In genomic region chr10:81184765-81185164, GRCm38 (mm10) we compare ENCODE assay signal across 14 mouse cellular contexts. TPM values are rescaled to one million over a fixed set of nuclear protein-coding genes. Genes with fewer than 3 reads are reported as not detected.
DNase-seq lines count a peak whose midpoint lies in the region; ATAC-seq and TF ChIP-seq lines count a peak whose summit lies in the region.
"Had no signal": no experiment of that assay in that cellular context is flagged by ENCODE, and none has a peak within 500 bp of the region (broad histone marks: within the 10 kb centered on the region; RNA-seq: fewer than 3 reads in every experiment).

No protein-coding gene starts in this region.

- H3K4me1 ChIP-seq in heart, embryonic 15.5 days (replicated peaks), result peaks cover 45% of the 10 kb centered on the region
- peaks cover 70% of the 10 kb centered on the region for H3K4me1 ChIP-seq in E14TG2a.4 (replicated peaks; ENCODE audit: low read depth, low read length)
- H3K4me1 ChIP-seq in embryonic facial prominence, embryonic 10.5 days, result peaks cover 41% of the 10 kb centered on the region
- H3K4me1 ChIP-seq in lung, embryonic 15.5 days, result peaks cover 32% of the 10 kb centered on the region
- H3K4me1 ChIP-seq in thymus, adult 2 months (replicated peaks; ENCODE audit: control insufficient read depth, insufficient read depth, low read length), result peaks cover 10% of the 10 kb centered on the region

- 0 out of 2 replicates have a peak overlapping the region, but pooled peaks have one; percentile 74 for H3K4me3 ChIP-seq in heart, embryonic 15.5 days
- peak overlapping the region; percentile 86; the same call in 1 of the 2 replicates for H3K4me3 ChIP-seq in E14TG2a.4 (replicated peaks; ENCODE audit: low read length)
- peak overlapping the region; percentile 84 for H3K4me3 ChIP-seq in embryonic facial prominence, embryonic 10.5 days
- no peak overlapping the region for H3K4me3 ChIP-seq in lung, embryonic 15.5 days
- no peak overlapping the region for H3K4me3 ChIP-seq in thymus, adult 2 months (ENCODE audit: control insufficient read depth, insufficient read depth, low read length)
- H3K4me3 ChIP-seq: erythroblast, embryonic 14.5 days had no signal

- intact Hi-C loops in heart, postnatal 25 days (cut with DNase I), result no loop called here
- intact Hi-C loops in gastrocnemius, postnatal 14 days (cut with DNase I; ENCODE audit: low total_unique reads), result no loop called here

- TF ChIP-seq POLR2A in thymus, adult 2 months (IDR thresholded peaks at IDR 0.05; ENCODE audit: control insufficient read depth, extremely low read depth, insufficient read depth, low read length, poor library complexity), result no peak

- H3K9ac ChIP-seq in heart, embryonic 15.5 days, result no peak overlapping the region
- H3K9ac ChIP-seq in lung, embryonic 15.5 days, result no peak overlapping the region
- H3K9ac ChIP-seq: hindbrain, embryonic 14.5 days had no signal

- DNase-seq in heart, postnatal 25 days (ENCODE audit: low spot score), result no peak
- DNase-seq in embryonic facial prominence, embryonic 10.5 days (ENCODE audit: low spot score), result peak; percentile 55
- no peak for DNase-seq in frontal cortex, postnatal 36 days (ENCODE audit: low spot score in 2 of 2)
- no peak for DNase-seq in thymus, adult 2 months
- DNase-seq in gastrocnemius, postnatal 14 days, result no peak
- DNase-seq: retina, postnatal 1 day had no signal

- H3K36me3 ChIP-seq in heart, embryonic 15.5 days, result peaks cover 55% of the 10 kb centered on the region
- peaks cover 78% of the 10 kb centered on the region for H3K36me3 ChIP-seq in E14TG2a.4 (ENCODE audit: insufficient read depth, low read length)
- H3K36me3 ChIP-seq in embryonic facial prominence, embryonic 10.5 days (replicated peaks), result peaks cover 77% of the 10 kb centered on the region
- H3K36me3 ChIP-seq in lung, embryonic 15.5 days, result peaks cover 53% of the 10 kb centered on the region
- peaks cover 28% of the 10 kb centered on the region for H3K36me3 ChIP-seq in thymus, adult 2 months (ENCODE audit: control insufficient read depth, insufficient read depth, low read length)

- no peaks in the 10 kb centered on the region for H3K9me3 ChIP-seq in heart, embryonic 15.5 days (replicated peaks)
- no peaks in the 10 kb centered on the region for H3K9me3 ChIP-seq in E14TG2a.4 (ENCODE audit: low read length)
- H3K9me3 ChIP-seq in embryonic facial prominence, embryonic 10.5 days, result no peaks in the 10 kb centered on the region
- H3K9me3 ChIP-seq in lung, embryonic 15.5 days, result no peaks in the 10 kb centered on the region
- H3K9me3 ChIP-seq: midbrain, embryonic 12.5 days had no signal

- no peak for TF ChIP-seq CTCF in E14TG2a.4 (conservative IDR thresholded peaks at IDR 0.05; ENCODE audit: low read length)
- no peak for TF ChIP-seq CTCF in thymus, adult 2 months (IDR thresholded peaks at IDR 0.05; ENCODE audit: borderline replicate concordance, control insufficient read depth, extremely low read depth, insufficient read depth, low read length, poor library complexity)

- peak; percentile 16; the same call in 1 of the 2 replicates for ATAC-seq in heart, embryonic 15.5 days (replicated peaks; ENCODE audit: insufficient number of reproducible peaks, insufficient read depth, low FRiP score, low read depth)
- ATAC-seq in lung, embryonic 15.5 days (ENCODE audit: borderline replicate concordance, extremely low read depth, low FRiP score, low TSS enrichment), result peak; percentile 31; the same call in 1 of the 2 replicates

- no peaks in the 10 kb centered on the region for H3K27me3 ChIP-seq in heart, embryonic 15.5 days
- H3K27me3 ChIP-seq in E14TG2a.4 (ENCODE audit: insufficient read depth, low read length), result no peaks in the 10 kb centered on the region
- H3K27me3 ChIP-seq in embryonic facial prominence, embryonic 10.5 days (replicated peaks; ENCODE audit: low read depth, poor library complexity, severe bottlenecking), result no peaks in the 10 kb centered on the region
- H3K27me3 ChIP-seq in lung, embryonic 15.5 days, result no peaks in the 10 kb centered on the region
- H3K27me3 ChIP-seq in thymus, adult 2 months (ENCODE audit: control insufficient read depth, insufficient read depth, low read length), result no peaks in the 10 kb centered on the region
- H3K27me3 ChIP-seq: midbrain, embryonic 12.5 days had no signal

- peak overlapping the region; percentile 73; the same call in 1 of the 2 replicates for H3K4me2 ChIP-seq in heart, embryonic 15.5 days
- peak overlapping the region; percentile 69 for H3K4me2 ChIP-seq in lung, embryonic 15.5 days

- 9% methylated on average over 4 of the region's 4 CpGs for WGBS in heart, embryonic 15.5 days
- 47% methylated on average over 4 of the region's 4 CpGs for WGBS in embryonic facial prominence, embryonic 10.5 days
- WGBS in lung, embryonic 15.5 days, result 15% methylated on average over 4 of the region's 4 CpGs
- WGBS in thymus, adult 2 months, result 86% methylated on average over 4 of the region's 4 CpGs

- H3K27ac ChIP-seq in heart, embryonic 15.5 days, result peak overlapping the region; percentile 95
- H3K27ac ChIP-seq in embryonic facial prominence, embryonic 10.5 days (replicated peaks), result peak overlapping the region; percentile 66
- H3K27ac ChIP-seq in lung, embryonic 15.5 days, result peak overlapping the region; percentile 93
- no peak overlapping the region for H3K27ac ChIP-seq in thymus, adult 2 months (ENCODE audit: control insufficient read depth, insufficient read depth, low read length)
- H3K27ac ChIP-seq: hindbrain, embryonic 14.5 days; midbrain, embryonic 12.5 days had no signal

RNA-seq across cellular contexts. Expression of gene 4930442H23Rik, which starts 1.1 kb away (rescaled TPM):
- polyA plus RNA-seq in heart, embryonic 15.5 days (2015; fragmentation: Nextera tagmentation; extraction: Ambion mirVana), result not detected in 2 replicates
- total RNA-seq in heart, postnatal 25 days (2021), result not detected
- polyA plus RNA-seq in embryonic facial prominence, embryonic 10.5 days (2016; fragmentation: Nextera tagmentation; extraction: Ambion mirVana), result not detected in 2 replicates
- 0.16 TPM in 2 replicates for polyA plus RNA-seq in lung, embryonic 15.5 days (2015; fragmentation: Nextera tagmentation; extraction: Ambion mirVana)
- polyA plus RNA-seq in thymus, adult 2 months (2012; rRNA removed), result not detected in 2 replicates
- not detected for total RNA-seq in gastrocnemius, postnatal 14 days (2021)
- total RNA-seq: left cerebral cortex, adult 18-20 months had no signal
- polyA plus RNA-seq: erythroblast, embryonic 14.5 days; hindbrain, embryonic 14.5 days; midbrain, embryonic 12.5 days had no signal

RNA-seq across cellular contexts. Expression of gene Dapk3, which starts 2.0 kb away (rescaled TPM):
- 38.4 and 43.1 TPM in 2 replicates for polyA plus RNA-seq in heart, embryonic 15.5 days (2015; fragmentation: Nextera tagmentation; extraction: Ambion mirVana)
- total RNA-seq in heart, postnatal 25 days (2021), result 10 to 100 TPM; 26.4 to 28.7 TPM
- 51.5 and 53.2 TPM in 2 replicates for polyA plus RNA-seq in embryonic facial prominence, embryonic 10.5 days (2016; fragmentation: Nextera tagmentation; extraction: Ambion mirVana)
- 52.6 and 56.1 TPM in 2 replicates for polyA plus RNA-seq in lung, embryonic 15.5 days (2015; fragmentation: Nextera tagmentation; extraction: Ambion mirVana)
- 95.9 and 103 TPM in 2 replicates for polyA plus RNA-seq in thymus, adult 2 months (2012; rRNA removed)
- 10 to 100 TPM; 21.2 to 24.8 TPM for total RNA-seq in gastrocnemius, postnatal 14 days (2021)

RNA-seq across cellular contexts. Expression of gene Eef2, which starts 8.3 kb away (rescaled TPM):
- 350 and 441 TPM in 2 replicates for polyA plus RNA-seq in heart, embryonic 15.5 days (2015; fragmentation: Nextera tagmentation; extraction: Ambion mirVana)
- 1,000 to 10,000 TPM in 1 of 2 experiments, 100 to 1,000 TPM in 1; 925 to 1,035 TPM for total RNA-seq in heart, postnatal 25 days (2021)
- polyA plus RNA-seq in embryonic facial prominence, embryonic 10.5 days (2016; fragmentation: Nextera tagmentation; extraction: Ambion mirVana), result 564 and 572 TPM in 2 replicates
- polyA plus RNA-seq in lung, embryonic 15.5 days (2015; fragmentation: Nextera tagmentation; extraction: Ambion mirVana), result 567 and 596 TPM in 2 replicates
- polyA plus RNA-seq in thymus, adult 2 months (2012; rRNA removed), result 2,100 and 2,369 TPM in 2 replicates
- total RNA-seq in gastrocnemius, postnatal 14 days (2021), result 100 to 1,000 TPM; 892 to 898 TPM

RNA-seq across cellular contexts. Expression of gene Pias4, which starts 17.0 kb away (rescaled TPM):
- 29.1 and 41.6 TPM in 2 replicates for polyA plus RNA-seq in heart, embryonic 15.5 days (2015; fragmentation: Nextera tagmentation; extraction: Ambion mirVana)
- 10 to 100 TPM; 15.6 to 17.4 TPM for total RNA-seq in heart, postnatal 25 days (2021)
- 62.2 and 66.3 TPM in 2 replicates for polyA plus RNA-seq in embryonic facial prominence, embryonic 10.5 days (2016; fragmentation: Nextera tagmentation; extraction: Ambion mirVana)
- polyA plus RNA-seq in lung, embryonic 15.5 days (2015; fragmentation: Nextera tagmentation; extraction: Ambion mirVana), result 41.0 and 47.5 TPM in 2 replicates
- 67.6 and 72.9 TPM in 2 replicates for polyA plus RNA-seq in thymus, adult 2 months (2012; rRNA removed)
- total RNA-seq in gastrocnemius, postnatal 14 days (2021), result 10 to 100 TPM; 12.3 to 12.8 TPM

RNA-seq across cellular contexts. Expression of gene Nmrk2, which starts 17.1 kb away (rescaled TPM):
- polyA plus RNA-seq in heart, embryonic 15.5 days (2015; fragmentation: Nextera tagmentation; extraction: Ambion mirVana), result 7.3 and 9.1 TPM in 2 replicates
- total RNA-seq in heart, postnatal 25 days (2021), result 10 to 100 TPM in 1 of 2 experiments, 1 to 10 TPM in 1; 6.9 to 13.4 TPM
- polyA plus RNA-seq in embryonic facial prominence, embryonic 10.5 days (2016; fragmentation: Nextera tagmentation; extraction: Ambion mirVana), result not detected in 2 replicates
- 0.11 and 0.30 TPM in 2 replicates for polyA plus RNA-seq in lung, embryonic 15.5 days (2015; fragmentation: Nextera tagmentation; extraction: Ambion mirVana)
- polyA plus RNA-seq in thymus, adult 2 months (2012; rRNA removed), result 0.12 TPM in 1 of 2 replicates, not detected in the other
- 1 to 10 TPM; 1.8 to 5.5 TPM for total RNA-seq in gastrocnemius, postnatal 14 days (2021)
- total RNA-seq: left cerebral cortex, adult 18-20 months; MEL had no signal
- polyA plus RNA-seq: erythroblast, embryonic 14.5 days; hindbrain, embryonic 14.5 days; midbrain, embryonic 12.5 days had no signal

Comparison
In these comparisons a context has a peak if more than half of its experiments do, and no peak if none do; other contexts are left out.
1. H3K4me3 ChIP-seq: peak in heart, embryonic 15.5 days (single experiment), E14TG2a.4 (single experiment) and embryonic facial prominence, embryonic 10.5 days (single experiment); none in lung, embryonic 15.5 days (single experiment) and thymus, adult 2 months (single experiment).